Comparison of ENCODE assay signal across 25 mouse cellular contexts in the genomic region with DNA sequence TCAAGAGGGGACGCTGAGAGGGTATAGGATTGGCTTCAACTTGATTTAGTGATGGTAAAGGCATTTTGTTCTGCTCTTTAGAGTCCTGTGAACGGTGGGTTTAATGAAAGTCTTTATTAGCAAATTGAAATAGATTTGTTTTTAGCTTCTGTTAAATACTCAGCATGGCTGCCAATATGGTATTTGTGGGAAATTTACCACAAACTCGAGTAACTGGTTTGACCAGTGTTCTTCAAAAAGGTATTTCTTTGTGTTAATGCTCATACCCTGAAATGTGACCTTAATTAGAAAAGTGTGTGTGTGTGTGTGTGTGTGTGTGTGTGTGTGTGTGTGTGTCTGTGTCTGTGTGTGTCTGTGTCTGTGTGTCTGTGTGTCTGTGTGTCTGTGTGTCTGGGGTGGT.
"Had no signal": no experiment of that assay in that cellular context is flagged by ENCODE, and none has a peak within 500 bp of the region (broad histone marks: within the 10 kb centered on the region; RNA-seq: fewer than 3 reads in every experiment).

No protein-coding gene starts in this region.

- H3K27ac ChIP-seq: gastrocnemius, adult 2 months; heart, adult 2 months; heart, embryonic 13.5 days; heart, embryonic 15.5 days; hindbrain, embryonic 13.5 days; hindbrain, embryonic 15.5 days; hindbrain, postnatal 0 days; kidney, embryonic 15.5 days; kidney, postnatal 0 days; layer of hippocampus, adult 2 months; left cerebral cortex, adult 2 months; limb, embryonic 10.5 days; limb, embryonic 12.5 days had no signal

- H3K4me2 ChIP-seq: heart, embryonic 11.5 days; heart, embryonic 13.5 days; heart, embryonic 15.5 days; hindbrain, embryonic 13.5 days; hindbrain, embryonic 15.5 days; kidney, embryonic 15.5 days; limb, embryonic 12.5 days; liver, embryonic 11.5 days had no signal

- H3K4me3 ChIP-seq: gastrocnemius, adult 2 months; heart, adult 2 months; heart, embryonic 13.5 days; heart, embryonic 15.5 days; hindbrain, embryonic 13.5 days; hindbrain, embryonic 15.5 days; kidney, embryonic 15.5 days; layer of hippocampus, adult 2 months; left cerebral cortex, adult 2 months; limb, embryonic 10.5 days; limb, embryonic 12.5 days had no signal

- H3K9ac ChIP-seq: heart, embryonic 13.5 days; heart, embryonic 15.5 days; hindbrain, embryonic 13.5 days; hindbrain, embryonic 15.5 days; kidney, embryonic 15.5 days; limb, embryonic 12.5 days had no signal

- DNase-seq: gastrocnemius, adult 2 months; gastrocnemius, postnatal 14 days; gastrocnemius, postnatal 36 days; heart, adult 2 months; heart, postnatal 14 days; heart, postnatal 36 days; kidney, adult 11 months; kidney, adult 9 months; kidney, postnatal 25 days; kidney, postnatal 4 days; liver had no signal

- H3K4me1 ChIP-seq: kidney, embryonic 15.5 days; limb, embryonic 10.5 days; limb, embryonic 12.5 days had no signal

- ATAC-seq: hindbrain, postnatal 0 days; intestine, embryonic 16.5 days had no signal

- H3K27me3 ChIP-seq: heart, embryonic 15.5 days; hindbrain, embryonic 13.5 days; hindbrain, embryonic 15.5 days; kidney, embryonic 15.5 days; limb, embryonic 12.5 days had no signal

- H3K9me3 ChIP-seq: heart, embryonic 13.5 days; heart, embryonic 15.5 days; hindbrain, embryonic 13.5 days; hindbrain, embryonic 15.5 days; kidney, embryonic 15.5 days; limb, embryonic 10.5 days; limb, embryonic 12.5 days had no signal

- H3K36me3 ChIP-seq: heart, embryonic 13.5 days; heart, embryonic 15.5 days; hindbrain, embryonic 13.5 days; hindbrain, embryonic 15.5 days; kidney, embryonic 15.5 days; limb, embryonic 10.5 days; limb, embryonic 12.5 days had no signal
